Mouse (Mus musculus): ENCODE measurements at regions not wholly inside any gene's neighbourhood (a gene's known extent, or its start where the extent isn't known, plus 50 kb on each side); places are given as distances from the start of the nearest gene placed in this dataset.
A peak's percentile ranks its signal among the peaks of the same experiment; 100 is the strongest.

DNA sequence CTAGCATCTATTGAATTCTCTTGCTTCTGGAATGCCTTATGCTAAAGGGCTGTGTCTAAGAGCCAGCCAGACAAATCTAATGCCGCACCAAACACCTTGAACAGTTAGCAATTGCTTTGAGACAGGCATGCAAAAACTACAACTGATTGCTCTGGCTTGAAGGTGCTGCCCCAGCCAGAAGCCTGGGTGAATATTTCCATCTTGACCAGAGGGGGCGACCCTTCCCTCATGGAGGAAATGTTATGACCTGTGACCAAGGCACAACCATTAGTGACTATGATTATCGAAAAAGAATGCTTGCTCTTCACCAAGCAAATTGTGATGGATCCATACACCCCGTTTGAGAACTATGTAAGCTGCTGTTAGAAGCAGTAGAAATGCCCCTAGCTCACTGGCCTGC lies 445.9 kb upstream of the Etaa1 start:
- H3K4me1 ChIP-seq (ENCODE audit: control insufficient read depth in 2 of 2, insufficient read depth in 2 of 2, low read length in 2 of 2, poor library complexity in 1 of 2) = no peaks in the 10 kb centered on the region
- H3K9ac ChIP-seq (ENCODE audit: insufficient read depth, low read depth, low read length, poor library complexity, severe bottlenecking) = no peak overlapping the region
- no peaks in the 10 kb centered on the region for H3K9me3 ChIP-seq (ENCODE audit: control insufficient read depth, insufficient read depth, low read depth, low read length)
- H3K36me3 ChIP-seq (ENCODE audit: control insufficient read depth, insufficient read depth, low read length, poor library complexity, severe bottlenecking) = no peaks in the 10 kb centered on the region
- TF ChIP-seq CHD2 (IDR thresholded peaks at IDR 0.05; ENCODE audit: low read depth, low read length) (no peak), ZC3H11A (IDR thresholded peaks at IDR 0.05; ENCODE audit: borderline replicate concordance, low read depth, low read length) (0 out of 2 replicates have a peak, but pooled peaks have one; percentile 15)
- no peak overlapping the region for H3K27ac ChIP-seq (ENCODE audit: insufficient read depth, low read depth, low read length, poor library complexity, severe bottlenecking)
- H3K4me3 ChIP-seq (ENCODE audit: insufficient read depth in 1 of 2, low read depth in 1 of 2, low read length in 2 of 2, poor library complexity in 1 of 2, severe bottlenecking in 1 of 2) = no peak overlapping the region
- in situ Hi-C loops (cut with MboI; ENCODE audit: low sequenced_read_pairs in 2 of 2, unreplicated experiment in 2 of 2) = no loop called here
- DNase-seq (ENCODE audit: low read depth, low spot score) = peak; percentile 12

DNA sequence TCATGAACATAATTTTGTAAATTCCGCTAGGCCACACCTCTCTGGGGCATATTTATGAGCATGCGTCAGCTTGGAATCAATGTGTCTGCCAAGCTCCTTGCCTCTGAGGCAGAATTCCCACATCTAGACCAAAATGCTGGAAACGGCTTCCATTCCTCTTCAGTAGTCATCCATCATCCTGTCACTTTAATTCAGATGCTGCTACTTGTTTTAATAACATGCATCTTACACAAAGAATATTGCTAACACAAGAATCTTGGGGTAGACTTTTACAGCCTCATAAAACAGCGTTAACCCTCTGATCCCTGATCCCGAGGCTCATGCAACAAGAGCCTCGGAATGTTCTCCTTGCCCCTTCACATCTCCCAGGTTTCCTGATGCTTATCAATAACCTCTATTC lies 442.7 kb upstream of the Etaa1 start:
- TF ChIP-seq CHD2 (IDR thresholded peaks at IDR 0.05; ENCODE audit: low read depth, low read length) (no peak), HCFC1 (IDR thresholded peaks at IDR 0.05; ENCODE audit: borderline replicate concordance, insufficient read depth, low read length) (no peak), ZNF384 (IDR thresholded peaks at IDR 0.05; ENCODE audit: low read depth, low read length) (no peak), MAFK (IDR thresholded peaks at IDR 0.05; ENCODE audit: insufficient read depth, low read depth, low read length) (no peak), ZC3H11A (IDR thresholded peaks at IDR 0.05; ENCODE audit: borderline replicate concordance, low read depth, low read length) (no peak)
- Histone ChIP-seq H3K27ac (ENCODE audit: insufficient read depth, low read depth, low read length, poor library complexity, severe bottlenecking) (no peak overlapping the region), H3K9ac (ENCODE audit: insufficient read depth, low read depth, low read length, poor library complexity, severe bottlenecking) (no peak overlapping the region), H3K4me3 (ENCODE audit: insufficient read depth in 1 of 2, low read depth in 1 of 2, low read length in 2 of 2, poor library complexity in 1 of 2, severe bottlenecking in 1 of 2) (no peak overlapping the region), H3K9me3 (ENCODE audit: control insufficient read depth, insufficient read depth, low read depth, low read length) (no peaks in the 10 kb centered on the region), H3K4me1 (ENCODE audit: control insufficient read depth in 2 of 2, insufficient read depth in 2 of 2, low read length in 2 of 2, poor library complexity in 1 of 2) (no peaks in the 10 kb centered on the region), H3K36me3 (ENCODE audit: control insufficient read depth, insufficient read depth, low read length, poor library complexity, severe bottlenecking) (no peaks in the 10 kb centered on the region)
- in situ Hi-C loops (cut with MboI; ENCODE audit: low sequenced_read_pairs in 2 of 2, unreplicated experiment in 2 of 2) = no loop called here
- DNase-seq (ENCODE audit: low read depth, low spot score) = no peak

GRCm38 (mm10) chr11:18395631-18396030 lies 442.0 kb upstream of the Etaa1 start:
- H3K27ac ChIP-seq (ENCODE audit: insufficient read depth, low read depth, low read length, poor library complexity, severe bottlenecking) = no peak overlapping the region
- no peak overlapping the region for H3K9ac ChIP-seq (ENCODE audit: insufficient read depth, low read depth, low read length, poor library complexity, severe bottlenecking)
- H3K4me3 ChIP-seq (ENCODE audit: insufficient read depth in 1 of 2, low read depth in 1 of 2, low read length in 2 of 2, poor library complexity in 1 of 2, severe bottlenecking in 1 of 2) = no peak overlapping the region
- DNase-seq (ENCODE audit: low read depth, low spot score) = no peak
- H3K36me3 ChIP-seq (ENCODE audit: control insufficient read depth, insufficient read depth, low read length, poor library complexity, severe bottlenecking) = no peaks in the 10 kb centered on the region
- no peaks in the 10 kb centered on the region for H3K9me3 ChIP-seq (ENCODE audit: control insufficient read depth, insufficient read depth, low read depth, low read length)
- TF ChIP-seq ZNF384 (IDR thresholded peaks at IDR 0.05; ENCODE audit: low read depth, low read length) (no peak), MAFK (IDR thresholded peaks at IDR 0.05; ENCODE audit: insufficient read depth, low read depth, low read length) (no peak), HCFC1 (IDR thresholded peaks at IDR 0.05; ENCODE audit: borderline replicate concordance, insufficient read depth, low read length) (no peak), CHD2 (IDR thresholded peaks at IDR 0.05; ENCODE audit: low read depth, low read length) (no peak), ZC3H11A (IDR thresholded peaks at IDR 0.05; ENCODE audit: borderline replicate concordance, low read depth, low read length) (no peak)
- in situ Hi-C loops (cut with MboI; ENCODE audit: low sequenced_read_pairs in 2 of 2, unreplicated experiment in 2 of 2) = no loop called here
- H3K4me1 ChIP-seq (ENCODE audit: control insufficient read depth in 2 of 2, insufficient read depth in 2 of 2, low read length in 2 of 2, poor library complexity in 1 of 2) = no peaks in the 10 kb centered on the region

DNA sequence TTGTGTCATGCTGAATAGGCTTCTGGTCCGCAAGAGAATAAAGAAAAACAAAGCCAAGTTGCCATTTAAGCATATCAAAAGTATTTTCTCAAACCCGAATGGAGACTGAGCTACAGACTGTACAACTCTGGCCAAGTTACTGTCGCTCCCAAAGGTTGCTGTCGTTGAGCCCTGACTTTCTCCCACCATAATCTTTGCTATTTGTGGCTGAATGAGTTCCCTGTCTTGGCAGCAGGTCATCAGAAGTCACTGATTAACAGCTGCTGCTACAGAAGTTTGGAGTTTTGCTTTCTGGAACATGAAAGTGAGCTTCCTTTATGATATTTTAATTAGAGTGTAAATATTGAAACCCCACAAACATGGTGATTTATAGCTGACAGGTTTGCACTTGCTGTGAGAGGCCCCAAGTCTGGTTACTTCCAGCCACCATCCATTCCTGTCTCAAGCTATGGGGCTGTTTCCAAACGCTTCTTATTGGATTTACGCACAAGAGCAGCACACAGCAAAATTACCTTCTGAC lies 419.2 kb upstream of the Etaa1 start:
- Histone ChIP-seq H3K27ac (ENCODE audit: insufficient read depth, low read depth, low read length, poor library complexity, severe bottlenecking) (no peak overlapping the region), H3K9ac (ENCODE audit: insufficient read depth, low read depth, low read length, poor library complexity, severe bottlenecking) (no peak overlapping the region), H3K4me3 (ENCODE audit: insufficient read depth in 1 of 2, low read depth in 1 of 2, low read length in 2 of 2, poor library complexity in 1 of 2, severe bottlenecking in 1 of 2) (no peak overlapping the region), H3K9me3 (ENCODE audit: control insufficient read depth, insufficient read depth, low read depth, low read length) (no peaks in the 10 kb centered on the region), H3K4me1 (ENCODE audit: control insufficient read depth in 2 of 2, insufficient read depth in 2 of 2, low read length in 2 of 2, poor library complexity in 1 of 2) (no peaks in the 10 kb centered on the region), H3K36me3 (ENCODE audit: control insufficient read depth, insufficient read depth, low read length, poor library complexity, severe bottlenecking) (no peaks in the 10 kb centered on the region)
- DNase-seq (ENCODE audit: low read depth, low spot score) = no peak
- in situ Hi-C loops (cut with MboI; ENCODE audit: low sequenced_read_pairs in 2 of 2, unreplicated experiment in 2 of 2) = no loop called here
- no peak for TF ChIP-seq ZC3H11A (IDR thresholded peaks at IDR 0.05; ENCODE audit: borderline replicate concordance, low read depth, low read length)
- no peak for TF ChIP-seq CHD2 (IDR thresholded peaks at IDR 0.05; ENCODE audit: low read depth, low read length)
- no peak for TF ChIP-seq HCFC1 (IDR thresholded peaks at IDR 0.05; ENCODE audit: borderline replicate concordance, insufficient read depth, low read length)
- TF ChIP-seq MAFK (IDR thresholded peaks at IDR 0.05; ENCODE audit: insufficient read depth, low read depth, low read length) = no peak
- TF ChIP-seq ZNF384 (IDR thresholded peaks at IDR 0.05; ENCODE audit: low read depth, low read length) = no peak

DNA sequence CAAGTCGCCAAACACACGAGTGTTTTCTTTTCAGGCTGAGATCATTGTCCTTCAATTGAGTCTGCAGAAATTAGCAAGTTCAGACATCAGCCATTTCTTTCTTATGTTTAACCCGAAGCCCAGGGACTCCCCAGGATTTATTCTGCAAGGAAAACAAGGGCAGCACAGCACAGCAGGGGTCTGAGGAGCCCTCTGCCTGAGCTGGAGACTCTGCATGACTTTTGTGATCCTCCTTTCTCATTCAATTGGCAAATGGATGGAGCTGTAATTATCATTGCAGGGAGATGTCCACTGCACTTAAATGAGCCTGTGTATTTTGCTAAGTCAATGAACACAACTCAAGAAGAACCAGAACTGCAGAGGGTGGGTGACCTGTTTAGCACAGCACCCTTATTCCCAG lies 417.6 kb upstream of the Etaa1 start:
- in situ Hi-C loops (cut with MboI; ENCODE audit: low sequenced_read_pairs in 2 of 2, unreplicated experiment in 2 of 2) = no loop called here
- DNase-seq (ENCODE audit: low read depth, low spot score) = peak; percentile 40

More for the DNA sequence above, 417.6 kb upstream of the Etaa1 start:
- Histone ChIP-seq H3K4me3 (ENCODE audit: insufficient read depth in 1 of 2, low read depth in 1 of 2, low read length in 2 of 2, poor library complexity in 1 of 2, severe bottlenecking in 1 of 2) (no peak overlapping the region), H3K27ac (ENCODE audit: insufficient read depth, low read depth, low read length, poor library complexity, severe bottlenecking) (no peak overlapping the region), H3K9me3 (ENCODE audit: control insufficient read depth, insufficient read depth, low read depth, low read length) (no peaks in the 10 kb centered on the region), H3K4me1 (ENCODE audit: control insufficient read depth in 2 of 2, insufficient read depth in 2 of 2, low read length in 2 of 2, poor library complexity in 1 of 2) (no peaks in the 10 kb centered on the region), H3K36me3 (ENCODE audit: control insufficient read depth, insufficient read depth, low read length, poor library complexity, severe bottlenecking) (no peaks in the 10 kb centered on the region), H3K9ac (ENCODE audit: insufficient read depth, low read depth, low read length, poor library complexity, severe bottlenecking) (no peak overlapping the region)
- TF ChIP-seq HCFC1 (IDR thresholded peaks at IDR 0.05; ENCODE audit: borderline replicate concordance, insufficient read depth, low read length) (no peak), MAFK (IDR thresholded peaks at IDR 0.05; ENCODE audit: insufficient read depth, low read depth, low read length) (no peak), CHD2 (IDR thresholded peaks at IDR 0.05; ENCODE audit: low read depth, low read length) (no peak), ZC3H11A (IDR thresholded peaks at IDR 0.05; ENCODE audit: borderline replicate concordance, low read depth, low read length) (no peak), ZNF384 (IDR thresholded peaks at IDR 0.05; ENCODE audit: low read depth, low read length) (no peak)

All from ES-E14 (cell line).